Mouse (Mus musculus) lung, postnatal 0 days (tissue): Measurements from ENCODE around the gene Apba1. TPM values are rescaled to one million over a fixed set of nuclear protein-coding genes. Genes with fewer than 3 reads are reported as not detected.

Experiments
- ATAC-seq: fragments of 200-750 bp; cut with Nextera tagmentation; 2 replicates; pipeline ENCODE4 v1.8.0; 2017; ENCODE audit warnings: moderate library complexity
- DNase-seq: peaks from one replicate; pipeline ENCODE4 v3.0.0-alpha.2; 2016; ENCODE audit warnings: low spot score
- H3K27ac ChIP-seq: fragments of 300-500 bp; sonication (generic); 2 replicates; pipeline ENCODE4 v1.5.1; 2014; ENCODE audit warnings: antibody characterized with exemption, mild to moderate bottlenecking, low read length, mixed read lengths
- H3K27me3 ChIP-seq: fragments of 300-500 bp; sonication (generic); replicated peaks from 2 replicates; pipeline ENCODE4 v1.6.1; 2014; ENCODE audit warnings: low read length, mixed read lengths; ENCODE audit not compliant: insufficient read depth
- H3K36me3 ChIP-seq: fragments of 300-500 bp; sonication (generic); 2 replicates; pipeline ENCODE4 v1.6.1; 2014; ENCODE audit warnings: low read length, mixed read lengths; ENCODE audit not compliant: insufficient read depth
- H3K4me1 ChIP-seq: fragments of 300-500 bp; sonication (generic); 2 replicates; pipeline ENCODE4 v1.6.1; 2014; ENCODE audit warnings: antibody characterized with exemption, low read depth, low read length, mixed read lengths; ENCODE audit not compliant: insufficient read depth
- H3K4me2 ChIP-seq: fragments of 300-500 bp; sonication (generic); replicated peaks from 2 replicates; pipeline ENCODE4 v1.6.1; 2014; ENCODE audit warnings: low read depth, mild to moderate bottlenecking, low read length, moderate library complexity, mixed read lengths
- H3K4me3 ChIP-seq: fragments of 300-500 bp; sonication (generic); 2 replicates; pipeline ENCODE4 v1.5.1; 2014; ENCODE audit warnings: low read depth, low read length
- H3K9ac ChIP-seq: fragments of 300-500 bp; sonication (generic); replicated peaks from 2 replicates; pipeline ENCODE4 v1.6.1; 2014; ENCODE audit warnings: low read depth, mild to moderate bottlenecking
- H3K9me3 ChIP-seq: fragments of 300-500 bp; sonication (generic); 2 replicates; pipeline ENCODE4 v1.6.1; 2016; ENCODE audit warnings: low read length, mixed read lengths
- CTCF ChIP-seq: IDR thresholded peaks from 2 replicates; pipeline ENCODE4 v1.5.1; 2016; ENCODE audit warnings: antibody characterized with exemption, mild to moderate bottlenecking
- EP300 ChIP-seq: IDR thresholded peaks from 2 replicates; pipeline ENCODE4 v1.6.1; 2016; ENCODE audit warnings: antibody characterized with exemption, mild to moderate bottlenecking, control low read depth
- WGBS: fragments of 180-500 bp; shearing (Covaris S2); extraction: QIAGEN DNeasy Blood & Tissue Kit; methylation state at CpG from one replicate; pipeline ENCODE4 v1.1.7; 2014; 5-methylcytosine and 5-hydroxymethylcytosine counted together
- polyA plus RNA-seq: library from polyadenylated mRNA; unstranded; fragments of >200 nt; fragmentation: Nextera tagmentation; extraction: Ambion mirVana; gene quantifications from 2 replicates; pipeline ENCODE4 v1.2.1, GENCODE M21; 2015

Apba1 gene
- polyA plus RNA-seq, 1 experiment from 2014 or later = 0.45 TPM

- no peak for TF ChIP-seq CTCF
- TF ChIP-seq EP300 = no peak
- ATAC-seq (peak; percentile 63), DNase-seq (peak; percentile 18)
- H3K4me3 ChIP-seq = no peak overlapping the region
- H3K27me3 ChIP-seq = no peaks in the 10 kb centered on the region
- H3K36me3 ChIP-seq = no peaks in the 10 kb centered on the region
- no peak overlapping the region for H3K27ac ChIP-seq
- WGBS = 59% methylated on average over 7 of the region's 7 CpGs
- H3K4me1 ChIP-seq = no peaks in the 10 kb centered on the region
- no peaks in the 10 kb centered on the region for H3K9me3 ChIP-seq
- no peak overlapping the region for H3K4me2 ChIP-seq
- H3K9ac ChIP-seq = no peak overlapping the region
These were observed 121.2 kb downstream of the Apba1 start for GRCm38 (mm10) chr19:23879862-23880261.

DNA sequence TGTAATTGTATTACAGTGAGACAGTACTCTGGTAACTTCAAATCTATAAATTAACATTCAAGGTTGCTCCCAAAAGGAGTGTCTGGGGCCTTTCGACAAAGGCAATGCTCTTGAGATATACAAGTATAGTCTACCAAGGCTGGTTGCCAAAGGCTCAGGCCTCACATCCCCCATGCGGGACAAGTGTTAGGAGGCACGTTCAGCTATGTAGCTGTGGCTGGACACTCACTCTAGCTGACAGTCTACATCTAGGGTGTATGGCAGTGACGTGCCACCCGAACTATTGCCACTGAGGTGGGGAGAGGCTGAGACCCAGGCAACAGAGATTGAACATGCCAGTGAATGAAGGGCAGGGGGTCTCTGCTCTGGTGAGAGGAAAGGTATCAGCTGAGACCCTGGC lies 127.5 kb downstream of the Apba1 start:
- ATAC-seq (no peak), DNase-seq (no peak)
- Histone ChIP-seq H3K27me3 (no peaks in the 10 kb centered on the region), H3K9me3 (no peaks in the 10 kb centered on the region), H3K4me2 (no peak overlapping the region), H3K4me3 (no peak overlapping the region), H3K36me3 (no peaks in the 10 kb centered on the region), H3K27ac (no peak overlapping the region), H3K4me1 (no peaks in the 10 kb centered on the region), H3K9ac (no peak overlapping the region)
- 73% methylated on average over 5 of the region's 5 CpGs for WGBS
- TF ChIP-seq CTCF (no peak), EP300 (no peak)

GRCm38 (mm10) chr19:23891421-23891820 lies 132.7 kb downstream of the Apba1 start:
- Histone ChIP-seq H3K9me3 (no peaks in the 10 kb centered on the region), H3K27ac (no peak overlapping the region), H3K4me1 (no peaks in the 10 kb centered on the region; the same call in 1 of the 2 replicates), H3K9ac (no peak overlapping the region), H3K4me2 (no peak overlapping the region), H3K4me3 (no peak overlapping the region), H3K36me3 (no peaks in the 10 kb centered on the region), H3K27me3 (peaks cover 23% of the 10 kb centered on the region)
- DNase-seq (no peak), ATAC-seq (no peak)
- no peak for TF ChIP-seq CTCF
- TF ChIP-seq EP300 = no peak
- 90% methylated on average over 6 of the region's 6 CpGs for WGBS

DNA sequence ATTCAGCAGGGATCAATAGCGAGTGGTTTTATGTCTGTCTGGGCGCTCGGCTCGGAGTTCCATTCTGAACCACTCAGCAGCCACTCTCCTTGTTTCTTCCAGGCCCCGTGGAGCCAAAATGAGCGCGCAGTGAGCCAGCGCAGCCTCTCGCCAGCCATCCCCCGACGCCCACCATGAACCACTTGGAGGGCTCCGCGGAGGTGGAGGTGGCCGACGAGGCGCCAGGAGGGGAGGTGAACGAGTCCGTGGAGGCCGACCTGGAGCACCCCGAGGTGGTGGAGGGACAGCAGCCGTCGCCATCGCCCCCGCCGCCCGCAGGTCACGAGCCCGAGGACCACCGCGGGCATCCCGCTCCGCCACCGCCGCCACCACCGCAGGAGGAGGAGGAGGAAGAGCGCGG lies 133.9 kb downstream of the Apba1 start:
- DNase-seq (no peak), ATAC-seq (no peak)
- H3K4me3 ChIP-seq = peak overlapping the region; percentile 27
- peak overlapping the region; percentile 51 for H3K4me2 ChIP-seq
- H3K9ac ChIP-seq = no peak overlapping the region
- peaks cover 23% of the 10 kb centered on the region for H3K27me3 ChIP-seq
- H3K9me3 ChIP-seq = no peaks in the 10 kb centered on the region
- WGBS = 26% methylated on average over 37 of the region's 37 CpGs
- no peaks in the 10 kb centered on the region; the same call in 1 of the 2 replicates for H3K4me1 ChIP-seq
- H3K27ac ChIP-seq = no peak overlapping the region
- no peak for TF ChIP-seq EP300
- TF ChIP-seq CTCF = no peak
- H3K36me3 ChIP-seq = no peaks in the 10 kb centered on the region

DNA sequence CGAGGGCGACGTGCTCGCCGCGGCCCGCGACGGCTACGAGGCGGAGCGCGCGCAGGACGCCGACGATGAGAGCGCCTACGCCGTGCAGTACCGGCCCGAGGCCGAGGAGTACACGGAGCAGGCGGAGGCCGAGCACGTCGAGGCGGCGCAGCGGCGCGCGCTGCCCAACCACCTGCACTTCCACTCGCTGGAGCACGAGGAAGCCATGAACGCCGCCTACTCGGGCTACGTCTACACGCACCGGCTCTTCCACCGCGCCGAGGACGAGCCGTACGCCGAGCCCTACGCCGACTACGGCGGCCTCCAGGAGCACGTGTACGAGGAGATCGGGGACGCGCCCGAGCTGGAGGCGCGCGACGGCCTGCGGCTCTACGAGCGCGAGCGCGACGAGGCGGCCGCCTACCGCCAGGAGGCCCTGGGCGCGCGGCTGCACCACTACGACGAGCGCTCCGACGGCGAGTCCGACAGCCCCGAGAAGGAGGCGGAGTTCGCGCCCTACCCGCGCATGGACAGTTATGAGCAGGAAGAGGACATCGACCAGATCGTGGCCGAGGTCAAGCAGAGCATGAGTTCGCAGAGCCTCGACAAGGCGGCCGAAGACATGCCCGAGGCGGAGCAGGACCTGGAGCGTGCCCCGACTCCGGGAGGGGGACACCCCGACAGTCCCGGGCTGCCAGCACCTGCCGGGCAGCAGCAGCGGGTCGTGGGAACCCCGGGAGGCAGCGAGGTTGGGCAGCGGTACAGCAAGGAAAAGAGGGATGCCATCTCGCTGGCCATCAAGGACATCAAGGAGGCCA lies 134.6 kb downstream of the Apba1 start:
- Histone ChIP-seq H3K36me3 (no peaks in the 10 kb centered on the region), H3K9me3 (no peaks in the 10 kb centered on the region), H3K27me3 (peaks cover 23% of the 10 kb centered on the region), H3K4me1 (no peaks in the 10 kb centered on the region; the same call in 1 of the 2 replicates), H3K4me3 (peak overlapping the region; percentile 27), H3K9ac (no peak overlapping the region), H3K27ac (no peak overlapping the region), H3K4me2 (peak overlapping the region; percentile 51)
- no peak for TF ChIP-seq EP300
- peak; percentile 49 for TF ChIP-seq CTCF
- ATAC-seq (peak; percentile 79), DNase-seq (peak; percentile 41)
- WGBS = 23% methylated on average over 81 of the region's 110 CpGs

DNA sequence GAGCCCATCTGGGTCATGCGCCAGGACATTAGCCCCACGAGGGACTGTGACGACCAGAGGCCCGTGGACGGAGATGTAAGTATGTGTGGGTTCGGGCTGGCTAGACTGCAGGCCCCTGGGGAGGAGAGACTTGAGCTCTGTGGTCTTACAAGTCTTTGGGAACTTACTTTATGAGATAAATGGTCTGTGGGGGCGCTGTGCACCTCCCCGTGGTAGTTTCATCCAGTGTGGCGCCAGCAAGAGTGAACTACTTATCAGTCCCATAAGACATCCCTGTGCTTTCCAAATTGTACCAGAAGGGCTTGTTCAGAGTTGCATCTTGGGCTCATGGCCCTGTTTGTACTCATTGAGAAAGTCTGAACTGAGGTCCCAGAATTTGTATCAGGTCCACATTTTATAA lies 135.3 kb downstream of the Apba1 start:
- no peak for ATAC-seq
- no peak for DNase-seq
- Histone ChIP-seq H3K36me3 (no peaks in the 10 kb centered on the region), H3K27ac (no peak overlapping the region), H3K4me1 (no peaks in the 10 kb centered on the region; the same call in 1 of the 2 replicates), H3K9ac (no peak overlapping the region), H3K9me3 (no peaks in the 10 kb centered on the region), H3K27me3 (peaks cover 23% of the 10 kb centered on the region), H3K4me2 (no peak overlapping the region), H3K4me3 (no peak overlapping the region)
- TF ChIP-seq EP300 = no peak
- 70% methylated on average over 9 of the region's 9 CpGs for WGBS
